8 mouse cellular contexts compared by ENCODE assay signal in the genomic region with DNA sequence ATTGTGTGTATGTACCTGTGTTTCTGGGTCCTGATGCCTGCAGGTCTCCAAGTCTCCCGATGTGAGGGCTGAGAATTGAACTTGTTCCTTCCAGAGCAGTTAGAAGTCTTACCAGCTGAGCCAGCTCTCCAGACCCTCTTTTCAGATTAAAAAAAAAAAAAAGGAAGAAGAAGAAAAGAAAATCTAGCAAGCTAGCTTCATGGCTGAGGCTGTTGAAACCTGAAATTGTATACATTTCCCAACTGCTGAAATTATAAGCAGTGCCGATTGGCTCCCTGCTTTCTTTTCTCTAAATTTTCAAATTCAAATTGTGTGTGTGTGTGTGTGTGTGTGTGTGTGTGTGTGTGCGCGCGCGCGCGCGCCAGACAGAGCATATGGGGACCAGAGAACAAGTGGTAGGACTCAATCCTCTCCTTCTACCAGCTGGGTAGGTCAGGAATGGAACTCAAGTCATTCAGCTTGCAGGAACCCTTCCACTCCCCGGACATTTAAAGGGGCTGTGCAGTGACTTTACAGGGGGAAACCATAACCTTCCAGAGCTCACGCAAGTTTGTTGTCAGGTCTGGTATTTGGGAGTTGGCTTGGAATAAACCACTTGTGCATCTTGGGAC. TPM values are rescaled to one million over a fixed set of nuclear protein-coding genes. Genes with fewer than 3 reads are reported as not detected.
DNase-seq lines count a peak whose midpoint lies in the region; ATAC-seq lines count a peak whose summit lies in the region.

No protein-coding gene starts in this region.

- no peaks in the 10 kb centered on the region for H3K9me3 ChIP-seq in liver, embryonic 11.5 days (ENCODE audit: control insufficient read depth, low read length)
- no peaks in the 10 kb centered on the region for H3K9me3 ChIP-seq in embryonic facial prominence, embryonic 15.5 days (replicated peaks)
- no peaks in the 10 kb centered on the region for H3K9me3 ChIP-seq in limb, embryonic 13.5 days

- H3K4me1 ChIP-seq in liver, embryonic 11.5 days (replicated peaks; ENCODE audit: control insufficient read depth, insufficient read depth, low read length), result 0 out of 2 replicates have a peak, but pooled peaks cover 3% of the 10 kb centered on the region
- H3K4me1 ChIP-seq in embryonic facial prominence, embryonic 15.5 days, result peaks cover 23% of the 10 kb centered on the region; the same call in 1 of the 2 replicates
- H3K4me1 ChIP-seq in limb, embryonic 13.5 days, result peaks cover 16% of the 10 kb centered on the region

- peak overlapping the region; percentile 86; the same call in 1 of the 2 replicates for H3K27ac ChIP-seq in liver, embryonic 11.5 days (ENCODE audit: low read depth, low read length)
- peak overlapping the region; percentile 96; the same call in 1 of the 2 replicates for H3K27ac ChIP-seq in embryonic facial prominence, embryonic 15.5 days (replicated peaks)
- H3K27ac ChIP-seq in limb, embryonic 13.5 days, result peak overlapping the region; percentile 90; the same call in 1 of the 2 replicates

- peak overlapping the region; percentile 51 for H3K4me3 ChIP-seq in liver, embryonic 11.5 days (ENCODE audit: low read depth, low read length)
- peak overlapping the region; percentile 48 for H3K4me3 ChIP-seq in embryonic facial prominence, embryonic 15.5 days (replicated peaks)
- H3K4me3 ChIP-seq in limb, embryonic 13.5 days, result peak overlapping the region; percentile 47

- peak; percentile 35 for DNase-seq in CD4-positive, CD25-positive, alpha-beta regulatory T cell, adult 2 months (ENCODE audit: low read depth, low spot score)
- no peak for DNase-seq in liver, embryonic 11.5 days (ENCODE audit: low spot score)
- DNase-seq in liver, result no peak
- peak; percentile 45 to 54 for DNase-seq in right cerebral cortex, postnatal 10 days (ENCODE audit: low spot score in 2 of 2)

- H3K9ac ChIP-seq in liver, embryonic 11.5 days (ENCODE audit: low read depth, low read length), result peak overlapping the region; percentile 75
- H3K9ac ChIP-seq in embryonic facial prominence, embryonic 15.5 days, result no peak overlapping the region
- no peak overlapping the region for H3K9ac ChIP-seq in limb, embryonic 13.5 days

- H3K4me2 ChIP-seq in liver, embryonic 11.5 days, result peak overlapping the region; percentile 77
- peak overlapping the region; percentile 49 for H3K4me2 ChIP-seq in embryonic facial prominence, embryonic 15.5 days (replicated peaks)
- H3K4me2 ChIP-seq in limb, embryonic 13.5 days (replicated peaks), result peak overlapping the region; percentile 62

- no peaks in the 10 kb centered on the region for H3K27me3 ChIP-seq in liver, embryonic 11.5 days (replicated peaks; ENCODE audit: control insufficient read depth, insufficient read depth, low read length)
- no peaks in the 10 kb centered on the region for H3K27me3 ChIP-seq in embryonic facial prominence, embryonic 15.5 days
- H3K27me3 ChIP-seq in limb, embryonic 13.5 days, result no peaks in the 10 kb centered on the region

- ATAC-seq in CD4-positive, CD25-positive, alpha-beta regulatory T cell, adult 4 months, result no peak
- no peak for ATAC-seq in liver, embryonic 11.5 days (replicated peaks; ENCODE audit: low FRiP score)
- ATAC-seq in embryonic facial prominence, embryonic 15.5 days (ENCODE audit: insufficient number of reproducible peaks, low FRiP score, low TSS enrichment, low read depth), result no peak
- ATAC-seq in limb, embryonic 13.5 days (ENCODE audit: low FRiP score, low read depth), result no peak
- ATAC-seq in inflammation-experienced regulatory T-cells, adult 6 months, result no peak

- H3K36me3 ChIP-seq in liver, embryonic 11.5 days (ENCODE audit: control insufficient read depth, insufficient read depth, low read length), result no peaks in the 10 kb centered on the region
- no peaks in the 10 kb centered on the region for H3K36me3 ChIP-seq in embryonic facial prominence, embryonic 15.5 days
- H3K36me3 ChIP-seq in limb, embryonic 13.5 days, result no peaks in the 10 kb centered on the region

- WGBS in liver, embryonic 11.5 days, result 30% methylated on average over 11 of the region's 11 CpGs
- WGBS in embryonic facial prominence, embryonic 15.5 days, result 27% methylated on average over 11 of the region's 11 CpGs
- WGBS in limb, embryonic 13.5 days, result 37% methylated on average over 11 of the region's 11 CpGs

RNA-seq across cellular contexts. Expression of a gene that starts 30.1 kb away (rescaled TPM):
- polyA plus RNA-seq in CD4-positive, CD25-positive, alpha-beta regulatory T cell, adult 4 months (2017; shearing (Covaris generic)), result 1 to 10 TPM; 3.8 to 4.1 TPM
- polyA plus RNA-seq in liver, embryonic 11.5 days (2014; fragmentation: Nextera tagmentation; extraction: Ambion mirVana), result 40.2 and 43.2 TPM in 2 replicates
- polyA plus RNA-seq in embryonic facial prominence, embryonic 15.5 days (2015; fragmentation: Nextera tagmentation; extraction: Ambion mirVana), result 35.6 and 37.1 TPM in 2 replicates
- polyA plus RNA-seq in limb, embryonic 13.5 days (2015; fragmentation: Nextera tagmentation; extraction: Ambion mirVana), result 35.8 and 37.5 TPM in 2 replicates
- polyA plus RNA-seq in inflammation-experienced regulatory T-cells, adult 6 months (2017; shearing (Covaris generic)), result 1 to 10 TPM; 3.4 to 4.2 (median 4.1) TPM

RNA-seq across cellular contexts. Expression of a gene that starts 30.2 kb away (rescaled TPM):
- under 1 TPM in 1 of 2 experiments, not detected in 1; 0.17 TPM for polyA plus RNA-seq in CD4-positive, CD25-positive, alpha-beta regulatory T cell, adult 4 months (2017; shearing (Covaris generic))
- 0.77 and 0.90 TPM in 2 replicates for polyA plus RNA-seq in liver, embryonic 11.5 days (2014; fragmentation: Nextera tagmentation; extraction: Ambion mirVana)
- polyA plus RNA-seq in embryonic facial prominence, embryonic 15.5 days (2015; fragmentation: Nextera tagmentation; extraction: Ambion mirVana), result 3.1 and 3.7 TPM in 2 replicates
- polyA plus RNA-seq in limb, embryonic 13.5 days (2015; fragmentation: Nextera tagmentation; extraction: Ambion mirVana), result 6.3 and 7.2 TPM in 2 replicates
- polyA plus RNA-seq in inflammation-experienced regulatory T-cells, adult 6 months (2017; shearing (Covaris generic)), result not detected

RNA-seq across cellular contexts. Expression of a gene that starts 41.9 kb away (rescaled TPM):
- under 1 TPM in 1 of 2 experiments, not detected in 1; 0.13 TPM for polyA plus RNA-seq in CD4-positive, CD25-positive, alpha-beta regulatory T cell, adult 4 months (2017; shearing (Covaris generic))
- 6.8 and 7.1 TPM in 2 replicates for polyA plus RNA-seq in liver, embryonic 11.5 days (2014; fragmentation: Nextera tagmentation; extraction: Ambion mirVana)
- 9.8 and 10.4 TPM in 2 replicates for polyA plus RNA-seq in embryonic facial prominence, embryonic 15.5 days (2015; fragmentation: Nextera tagmentation; extraction: Ambion mirVana)
- polyA plus RNA-seq in limb, embryonic 13.5 days (2015; fragmentation: Nextera tagmentation; extraction: Ambion mirVana), result 1.8 and 2.2 TPM in 2 replicates
- polyA plus RNA-seq in inflammation-experienced regulatory T-cells, adult 6 months (2017; shearing (Covaris generic)), result under 1 TPM in 1 of 3 experiments, not detected in 2; 0.47 TPM

RNA-seq across cellular contexts. Expression of a gene that starts 53.2 kb away (rescaled TPM):
- 10 to 100 TPM; 24.6 to 26.7 TPM for polyA plus RNA-seq in CD4-positive, CD25-positive, alpha-beta regulatory T cell, adult 4 months (2017; shearing (Covaris generic))
- 43.5 and 47.3 TPM in 2 replicates for polyA plus RNA-seq in liver, embryonic 11.5 days (2014; fragmentation: Nextera tagmentation; extraction: Ambion mirVana)
- polyA plus RNA-seq in embryonic facial prominence, embryonic 15.5 days (2015; fragmentation: Nextera tagmentation; extraction: Ambion mirVana), result 32.9 and 35.3 TPM in 2 replicates
- 56.3 and 56.8 TPM in 2 replicates for polyA plus RNA-seq in limb, embryonic 13.5 days (2015; fragmentation: Nextera tagmentation; extraction: Ambion mirVana)
- 10 to 100 TPM; 23.7 to 29.9 (median 26.1) TPM for polyA plus RNA-seq in inflammation-experienced regulatory T-cells, adult 6 months (2017; shearing (Covaris generic))

Comparison
In these comparisons a context has a peak if more than half of its experiments do, and no peak if none do; other contexts are left out.
1. DNase-seq: peak in CD4-positive, CD25-positive, alpha-beta regulatory T cell, adult 2 months (single experiment) and right cerebral cortex, postnatal 10 days (2 of 2); none in liver, embryonic 11.5 days (single experiment) and liver (single experiment).
2. Peak in every context shown above with its lines, with median percentiles within 50 percentile points of each other: H3K27ac ChIP-seq, H3K4me2 ChIP-seq and H3K4me3 ChIP-seq.